ENCODE assay signal across 8 mouse cellular contexts in genomic region chr11:89298285-89299010, GRCm38 (mm10). TPM values are rescaled to one million over a fixed set of nuclear protein-coding genes. Genes with fewer than 3 reads are reported as not detected.
DNase-seq lines count a peak whose midpoint lies in the region; ATAC-seq and TF ChIP-seq lines count a peak whose summit lies in the region.

No protein-coding gene starts in this region.

- H3K4me3 ChIP-seq in heart, embryonic 15.5 days = peak overlapping the region; percentile 52
- peak overlapping the region; percentile 65 for H3K4me3 ChIP-seq in midbrain, embryonic 14.5 days (replicated peaks; ENCODE audit: low read depth, low read length)

- H3K36me3 ChIP-seq in heart, embryonic 15.5 days = no peaks in the 10 kb centered on the region
- H3K36me3 ChIP-seq in midbrain, embryonic 14.5 days (ENCODE audit: control insufficient read depth, insufficient read depth, low read length) = no peaks in the 10 kb centered on the region

- WGBS in heart, embryonic 15.5 days = under 1% methylated on average over 41 of the region's 51 CpGs
- WGBS in midbrain, embryonic 14.5 days = under 1% methylated on average over 39 of the region's 51 CpGs

- TF ChIP-seq CTCF in brain, embryonic 14.5 days (IDR thresholded peaks at IDR 0.05; ENCODE audit: borderline replicate concordance, extremely low read depth, insufficient read depth, insufficient read length) = peak; percentile 51

- peak; percentile 45 for DNase-seq in gastrocnemius, postnatal 10 days
- no peak for DNase-seq in gastrocnemius, postnatal 25 days
- peak; percentile 49 for DNase-seq in 3134 (ENCODE audit: extremely low read depth, insufficient read length, low spot score)
- DNase-seq in brain, embryonic 14.5 days (ENCODE audit: low read depth) = peak; percentile 95
- peak; percentile 6 to 19 for DNase-seq in layer of hippocampus, postnatal 36 days
- peak; percentile 91 for DNase-seq in midbrain, embryonic 14.5 days
- DNase-seq in spleen, adult 18-20 months = no peak

- peaks cover 36% of the 10 kb centered on the region for H3K4me1 ChIP-seq in heart, embryonic 15.5 days (replicated peaks)
- peaks cover 16% of the 10 kb centered on the region for H3K4me1 ChIP-seq in midbrain, embryonic 14.5 days (ENCODE audit: control insufficient read depth, insufficient read depth, low read length)

- H3K27me3 ChIP-seq in heart, embryonic 15.5 days = peaks cover 13% of the 10 kb centered on the region
- peaks cover 4% of the 10 kb centered on the region; the same call in 1 of the 2 replicates for H3K27me3 ChIP-seq in midbrain, embryonic 14.5 days (ENCODE audit: control insufficient read depth, insufficient read depth, low read length)

- peak; percentile 28; the same call in 1 of the 2 replicates for ATAC-seq in heart, embryonic 15.5 days (replicated peaks; ENCODE audit: insufficient number of reproducible peaks, insufficient read depth, low FRiP score, low read depth)
- peak; percentile 64 for ATAC-seq in midbrain, embryonic 14.5 days (ENCODE audit: low FRiP score, low TSS enrichment)

- no peak for TF ChIP-seq POLR2A in brain, embryonic 14.5 days (IDR thresholded peaks at IDR 0.05; ENCODE audit: borderline replicate concordance, extremely low read depth, insufficient read depth, insufficient read length, poor library complexity, severe bottlenecking)

- peak overlapping the region; percentile 92 for H3K4me2 ChIP-seq in heart, embryonic 15.5 days
- peak overlapping the region; percentile 95 for H3K4me2 ChIP-seq in midbrain, embryonic 14.5 days (ENCODE audit: low read length)

- H3K9me3 ChIP-seq in heart, embryonic 15.5 days (replicated peaks) = no peaks in the 10 kb centered on the region
- no peaks in the 10 kb centered on the region for H3K9me3 ChIP-seq in midbrain, embryonic 14.5 days (ENCODE audit: control insufficient read depth, low read length)

- H3K27ac ChIP-seq in heart, embryonic 15.5 days = peak overlapping the region; percentile 70
- peak overlapping the region; percentile 62 for H3K27ac ChIP-seq in midbrain, embryonic 14.5 days (replicated peaks; ENCODE audit: low read depth, low read length)

- peak overlapping the region; percentile 60 for H3K9ac ChIP-seq in heart, embryonic 15.5 days
- peak overlapping the region; percentile 36; the same call in 1 of the 2 replicates for H3K9ac ChIP-seq in midbrain, embryonic 14.5 days (replicated peaks; ENCODE audit: low read length)

RNA-seq across cellular contexts. Expression of gene Nog, which starts 3.7 kb away (rescaled TPM):
- total RNA-seq in gastrocnemius, postnatal 10 days (2021) = 1 to 10 TPM; 1.2 to 2.0 TPM
- total RNA-seq in gastrocnemius, postnatal 25 days (2021) = 1 to 10 TPM; 1.6 TPM
- polyA plus RNA-seq in brain, embryonic 14.5 days (2012; rRNA removed) = 8.8 and 10.5 TPM in 2 replicates
- 0.24 and 0.42 TPM in 2 replicates for polyA plus RNA-seq in heart, embryonic 15.5 days (2015; fragmentation: Nextera tagmentation; extraction: Ambion mirVana)
- total RNA-seq in layer of hippocampus, postnatal 36 days (2021) = 10 to 100 TPM in 1 of 2 experiments, 1 to 10 TPM in 1; 9.5 to 10.4 TPM
- 4.3 and 5.2 TPM in 2 replicates for polyA plus RNA-seq in midbrain, embryonic 14.5 days (2014; fragmentation: Nextera tagmentation; extraction: Ambion mirVana)

Comparison
In these comparisons a context has a peak if more than half of its experiments do, and no peak if none do; other contexts are left out.
1. DNase-seq: peak in gastrocnemius, postnatal 10 days (single experiment), 3134 (single experiment), brain, embryonic 14.5 days (single experiment), layer of hippocampus, postnatal 36 days (2 of 2) and midbrain, embryonic 14.5 days (single experiment); none in gastrocnemius, postnatal 25 days (single experiment) and spleen, adult 18-20 months (0 of 2).